Mouse (Mus musculus): ENCODE results near the gene Trim50.

Gene Trim50

GRCm38 (mm10) chr5:135369787-135370654, 16.9 kb downstream of the Trim50 start, which contains the start of gene Nsun5:
Gene Nsun5 (plus strand): TSS chr5:135369953.
- DNase-seq = peak; percentile 97 to 99

DNA sequence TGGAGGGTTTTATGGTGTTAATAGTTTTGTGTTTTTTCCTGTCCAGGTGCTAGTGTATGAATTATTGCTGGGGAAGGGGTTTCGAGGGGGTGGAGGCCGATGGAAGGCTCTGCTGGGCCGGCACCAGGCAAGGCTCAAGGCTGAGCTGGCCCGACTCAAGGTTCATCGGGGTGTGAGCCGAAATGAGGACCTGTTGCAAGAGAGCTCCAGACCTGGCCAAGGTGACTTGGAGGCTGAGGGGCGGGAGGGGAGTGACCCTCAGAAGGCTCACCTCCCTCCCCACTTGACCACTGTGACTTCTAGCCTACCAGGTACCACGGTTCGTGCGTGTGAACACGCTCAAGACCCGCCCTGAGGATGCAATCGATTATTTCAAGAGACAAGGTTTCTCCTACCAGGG, 18.1 kb downstream of the Trim50 start:
- no peak for DNase-seq

DNA sequence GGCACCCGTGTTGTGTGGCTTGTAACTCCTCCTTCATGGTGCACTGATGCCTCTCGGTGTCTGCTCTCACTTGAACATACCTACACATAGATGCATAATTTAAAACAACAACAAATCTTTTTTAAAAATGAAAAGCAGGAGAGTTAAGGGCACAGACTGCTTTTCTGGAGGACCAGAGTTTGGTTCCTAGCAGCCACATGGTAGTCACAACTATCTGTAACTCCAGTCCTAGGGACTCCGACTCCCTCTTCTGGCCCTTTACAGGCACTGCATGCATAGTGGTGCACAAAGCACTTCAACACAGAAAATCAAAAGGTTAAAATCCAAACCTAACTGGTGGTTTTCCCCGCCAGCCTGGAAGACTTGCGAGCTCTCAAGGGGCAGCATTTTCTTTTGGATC, 20.5 kb downstream of the Trim50 start:
- no peak for DNase-seq

DNA sequence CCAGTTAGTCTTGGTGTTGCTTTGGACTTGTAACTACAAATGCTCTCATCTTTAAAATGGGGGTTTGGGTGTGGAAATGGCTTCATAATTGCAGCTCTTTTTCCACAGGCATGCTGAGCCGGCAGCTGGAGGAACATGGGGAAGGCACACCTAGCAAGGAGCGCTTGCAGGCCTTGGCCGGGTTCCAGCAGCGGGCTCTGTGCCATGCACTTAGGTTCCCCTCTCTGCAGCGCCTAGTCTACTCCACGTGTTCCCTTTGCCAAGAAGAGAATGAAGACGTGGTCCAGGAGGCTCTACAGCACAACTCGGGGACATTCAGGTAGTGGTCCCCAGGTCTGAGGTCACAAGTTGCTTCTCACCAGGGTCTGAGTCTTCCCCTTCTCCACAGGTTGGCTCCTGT, 22.1 kb downstream of the Trim50 start:
- peak; percentile 54 to 71 for DNase-seq

DNA sequence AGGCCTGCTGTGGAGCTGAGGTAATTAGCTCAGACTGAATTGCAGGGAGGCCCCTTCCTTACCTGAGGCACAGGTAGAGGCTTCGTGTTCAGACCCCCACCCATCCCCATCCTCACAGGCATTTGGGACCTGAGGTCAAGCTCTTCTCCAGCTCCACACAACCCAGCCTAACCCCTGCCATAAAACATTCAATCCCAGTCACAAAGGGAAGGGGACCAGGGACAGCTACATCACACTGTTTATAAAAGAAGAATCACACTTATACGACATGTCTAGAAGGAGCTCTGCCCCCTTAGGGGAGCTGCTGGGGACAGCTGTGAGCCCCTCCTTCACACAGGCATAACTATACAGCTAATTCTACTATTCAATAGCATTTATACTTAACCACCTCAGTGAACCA, 23.2 kb downstream of the Trim50 start:
- DNase-seq = no peak

DNA sequence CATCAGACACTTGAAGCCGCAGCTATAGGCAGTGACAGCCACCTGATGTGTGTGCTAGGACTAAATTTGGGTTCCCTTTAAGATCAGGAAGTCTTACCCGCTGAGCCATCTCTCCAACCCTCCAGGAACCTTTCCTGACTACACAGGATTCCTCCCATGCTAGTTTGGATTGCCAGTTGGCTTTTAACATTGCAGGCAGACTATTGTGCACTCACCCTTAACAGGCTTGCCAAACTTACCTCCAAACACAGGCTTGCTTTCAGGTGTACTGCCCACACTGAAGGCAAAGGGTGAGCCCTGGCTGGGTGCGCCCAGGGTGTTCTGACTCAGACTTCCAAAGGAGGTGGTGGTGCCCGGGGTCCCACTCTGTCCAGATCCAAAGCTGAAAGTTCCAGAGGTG, 27.6 kb downstream of the Trim50 start:
- DNase-seq = no peak

DNA sequence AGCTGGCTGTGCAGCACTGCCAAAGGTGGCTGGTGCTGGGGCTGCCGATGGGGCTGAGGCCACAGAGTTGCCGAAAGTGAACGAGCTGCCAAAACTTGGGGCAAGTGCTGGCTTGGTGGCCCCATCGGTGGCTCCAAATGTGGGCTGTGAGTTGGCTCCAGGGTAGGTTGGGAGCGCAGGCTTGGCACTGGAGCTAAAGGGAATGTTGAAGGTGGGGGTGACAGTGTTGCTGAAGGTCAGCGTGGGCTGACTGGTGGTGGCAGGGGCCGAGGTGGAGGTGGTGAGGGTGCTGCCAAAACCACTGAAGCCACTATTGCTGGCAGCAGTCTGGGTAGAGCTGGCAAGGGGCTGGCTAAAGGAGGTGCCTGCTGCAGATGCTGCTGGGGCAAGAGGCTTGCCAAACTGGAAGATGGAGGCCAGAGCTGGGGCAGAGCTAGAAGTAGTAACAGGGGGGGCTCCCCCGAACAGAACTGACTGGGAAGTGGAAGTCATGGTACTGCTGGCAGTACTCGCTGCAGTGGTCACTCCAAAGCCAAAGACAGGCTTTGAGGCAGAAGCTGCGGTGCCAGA, 28.3 kb downstream of the Trim50 start:
- DNase-seq = no peak

GRCm38 (mm10) chr5:135382746-135383145, 29.7 kb downstream of the Trim50 start:
- DNase-seq = no peak

GRCm38 (mm10) chr5:135383771-135384170, 30.7 kb downstream of the Trim50 start:
- no peak for DNase-seq

DNA sequence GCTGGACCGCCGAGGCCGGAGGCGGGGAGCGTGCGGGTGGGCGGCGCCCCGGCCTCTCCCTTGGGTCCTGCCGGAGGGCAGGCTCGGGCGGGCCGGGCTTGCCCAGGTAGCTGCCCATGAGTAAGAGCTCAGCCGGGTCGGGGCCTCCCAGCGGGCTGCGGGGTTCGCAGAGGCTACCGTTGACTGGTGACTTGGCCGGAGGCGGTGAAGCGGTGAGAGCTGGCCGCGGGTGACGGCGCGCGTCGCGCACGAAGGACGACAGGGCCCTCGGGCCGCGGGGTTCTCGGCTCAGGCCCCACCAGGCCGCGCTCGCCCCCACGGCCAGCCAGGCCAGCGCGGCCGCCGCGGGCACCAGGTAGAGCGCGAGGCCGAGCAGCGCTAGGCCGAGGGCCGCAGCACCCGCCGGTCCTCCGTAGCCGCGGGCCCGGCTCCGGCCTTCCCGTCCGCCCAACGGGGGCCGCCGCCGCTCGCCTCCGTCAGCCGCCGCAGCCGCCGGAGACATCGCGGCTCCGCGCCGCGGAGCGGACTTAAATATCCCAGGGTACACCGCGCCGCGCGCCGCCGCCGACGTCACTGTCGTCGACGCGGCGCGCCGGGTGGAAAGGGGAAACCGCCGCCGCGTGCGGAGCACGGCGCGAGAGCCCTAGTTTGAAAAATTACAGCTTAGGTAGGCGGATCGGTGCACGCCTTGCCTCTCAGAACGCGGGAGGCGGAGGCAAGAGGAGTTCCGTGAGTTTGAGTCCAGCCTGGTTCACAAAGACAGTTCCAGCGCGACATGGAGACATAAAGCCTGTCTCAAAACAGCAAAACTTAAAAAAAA, 41.1 kb downstream of the Trim50 start, which contains the start of gene Pom121:
Gene Pom121 (minus strand): TSS at position 543 of the 820 bp plus-strand sequence.
- DNase-seq = peak; percentile 88 to 92

DNA sequence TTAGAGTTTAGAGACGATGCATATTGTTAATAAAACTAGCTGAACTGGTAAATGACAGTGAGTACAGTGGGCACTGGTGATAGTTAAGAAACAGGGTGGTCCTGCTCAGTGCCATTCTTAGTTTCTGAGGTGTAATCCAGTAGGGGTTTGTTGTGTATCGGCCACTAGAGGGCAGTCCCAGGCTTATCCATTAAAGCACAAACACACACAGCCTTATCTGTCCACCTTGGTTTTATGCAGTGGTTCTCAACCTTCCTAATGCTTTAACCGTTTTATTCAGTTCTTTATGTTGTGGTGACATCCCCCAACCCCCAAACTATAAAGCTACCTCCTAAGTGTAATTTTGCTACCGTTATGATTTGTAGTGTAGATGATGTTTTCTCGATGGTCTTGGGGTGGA, 42.7 kb downstream of the Trim50 start:
- DNase-seq = peak in 1 of 2 experiments; percentile 52

- DNase-seq = no peak
Measured at GRCm38 (mm10) chr5:135399382-135399781, 46.3 kb downstream of the Trim50 start.

GRCm38 (mm10) chr5:135400244-135400643, 47.1 kb downstream of the Trim50 start:
- DNase-seq = peak; percentile 81 to 91

- DNase-seq = peak in 1 of 2 experiments; percentile 25
Measured at GRCm38 (mm10) chr5:135404623-135405022, 51.5 kb downstream of the Trim50 start.

GRCm38 (mm10) chr5:135405437-135405836, 52.3 kb downstream of the Trim50 start:
- no peak for DNase-seq

DNA sequence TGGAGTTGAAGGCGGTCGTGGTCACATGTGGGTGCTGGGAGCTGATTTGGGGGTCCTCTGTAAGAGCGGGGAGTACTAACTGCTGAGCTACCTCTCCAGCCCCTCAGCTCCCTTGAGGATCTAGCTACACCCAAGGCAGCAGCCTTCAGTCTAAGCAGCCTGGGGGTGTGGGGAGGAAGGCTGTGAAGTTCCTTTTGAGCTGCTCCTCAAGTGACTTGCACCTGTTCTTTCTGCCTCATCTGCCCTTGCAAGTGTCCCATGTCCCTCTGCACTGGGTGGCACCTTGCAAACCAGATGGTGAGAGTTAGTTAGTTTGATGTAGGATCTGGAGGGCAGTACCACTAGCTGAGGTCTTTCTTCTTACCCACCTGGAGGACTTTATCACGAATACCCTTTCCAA, 55.0 kb downstream of the Trim50 start:
- no peak for DNase-seq

DNA sequence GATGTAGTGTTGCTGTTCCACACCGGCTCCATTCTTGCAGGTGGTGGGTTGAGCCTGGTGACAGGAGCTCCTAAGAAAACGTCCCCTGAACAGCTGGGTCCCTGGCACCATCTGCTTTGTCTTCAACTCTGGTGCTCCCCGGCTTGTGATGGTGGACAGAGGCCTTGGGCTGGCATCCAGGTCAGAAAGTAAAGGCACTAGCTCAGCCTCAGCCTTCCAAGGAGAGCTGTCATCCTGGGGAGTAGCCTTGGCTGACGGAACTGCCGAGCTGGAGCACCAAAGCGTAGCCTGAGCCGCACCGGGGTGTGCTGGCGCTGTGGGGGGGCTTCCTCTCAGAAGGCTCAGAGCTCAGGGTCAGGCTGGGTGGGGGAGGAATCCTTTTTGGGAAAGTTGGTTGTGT, 57.2 kb downstream of the Trim50 start:
- no peak for DNase-seq
